In the genomic region with DNA sequence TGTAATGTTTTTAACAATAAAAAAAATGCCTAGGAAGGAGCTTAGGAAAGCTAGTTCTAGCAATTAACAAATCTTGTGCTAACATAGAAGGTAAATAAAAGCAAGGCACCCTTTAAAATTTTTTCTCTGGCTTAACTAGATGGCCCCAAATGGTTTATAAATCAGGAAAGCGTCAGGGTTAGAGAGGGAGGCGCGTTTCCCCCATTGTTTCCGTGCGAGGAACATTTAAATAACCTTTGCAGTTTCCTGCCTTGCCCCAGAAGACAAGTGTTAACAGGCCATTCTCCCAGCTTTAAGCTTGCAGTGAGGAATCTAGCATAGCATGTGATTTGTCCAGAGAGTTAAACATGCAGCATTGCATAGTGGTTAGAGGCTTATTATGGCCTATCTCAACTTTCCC, we compare ENCODE assay signal across 18 mouse cellular contexts. TPM values are rescaled to one million over a fixed set of nuclear protein-coding genes. Genes with fewer than 3 reads are reported as not detected.
DNase-seq lines count a peak whose midpoint lies in the region; ATAC-seq and TF ChIP-seq lines count a peak whose summit lies in the region.
"Had no signal": no experiment of that assay in that cellular context is flagged by ENCODE, and none has a peak within 500 bp of the region (broad histone marks: within the 10 kb centered on the region; RNA-seq: fewer than 3 reads in every experiment).

No protein-coding gene starts in this region.

- H3K4me1 ChIP-seq in lung, postnatal 0 days (ENCODE audit: insufficient read depth, low read depth, low read length): no peaks in the 10 kb centered on the region
- H3K4me1 ChIP-seq in lung, adult 2 months (ENCODE audit: control insufficient read depth, insufficient read depth, low read length): 0 out of 2 replicates have a peak, but pooled peaks cover 2% of the 10 kb centered on the region
- H3K4me1 ChIP-seq in heart, embryonic 14.5 days (ENCODE audit: control insufficient read depth in 2 of 2, insufficient read depth in 2 of 2, low read length in 2 of 2): peaks cover 2 to 22% of the 10 kb centered on the region in 2 experiments
- H3K4me1 ChIP-seq in neural tube, embryonic 15.5 days: peaks cover 19% of the 10 kb centered on the region
- peaks cover 5% of the 10 kb centered on the region for H3K4me1 ChIP-seq in midbrain, embryonic 10.5 days
- H3K4me1 ChIP-seq: liver, embryonic 15.5 days had no signal

- no peak for TF ChIP-seq CTCF in lung, postnatal 0 days (IDR thresholded peaks at IDR 0.05)
- no peak for TF ChIP-seq CTCF in lung, adult 2 months (IDR thresholded peaks at IDR 0.05; ENCODE audit: insufficient read depth, low read length)

- TF ChIP-seq EP300 in lung, postnatal 0 days (IDR thresholded peaks at IDR 0.05): 0 out of 2 replicates have a peak, but pooled peaks have one; percentile 14

- H3K36me3 ChIP-seq in lung, postnatal 0 days (ENCODE audit: insufficient read depth, low read length): peaks cover 9% of the 10 kb centered on the region; the same call in 1 of the 2 replicates
- peaks cover 8% of the 10 kb centered on the region for H3K36me3 ChIP-seq in heart, embryonic 14.5 days (ENCODE audit: control insufficient read depth, insufficient read depth, low read length)
- H3K36me3 ChIP-seq in neural tube, embryonic 15.5 days: no peaks in the 10 kb centered on the region
- H3K36me3 ChIP-seq in midbrain, embryonic 10.5 days: peaks cover 31% of the 10 kb centered on the region
- H3K36me3 ChIP-seq: forebrain, embryonic 15.5 days; hindbrain, embryonic 15.5 days had no signal

- H3K4me2 ChIP-seq in lung, postnatal 0 days (replicated peaks; ENCODE audit: low read depth, low read length): no peak overlapping the region
- no peak overlapping the region for H3K4me2 ChIP-seq in heart, embryonic 14.5 days (ENCODE audit: low read length)
- no peak overlapping the region for H3K4me2 ChIP-seq in neural tube, embryonic 15.5 days
- H3K4me2 ChIP-seq: embryonic facial prominence, embryonic 12.5 days; forebrain, embryonic 15.5 days; hindbrain, embryonic 15.5 days; liver, embryonic 15.5 days; midbrain, embryonic 12.5 days had no signal

- H3K9ac ChIP-seq in lung, postnatal 0 days (replicated peaks; ENCODE audit: low read depth): no peak overlapping the region
- no peak overlapping the region for H3K9ac ChIP-seq in heart, embryonic 14.5 days (ENCODE audit: low read length)
- no peak overlapping the region for H3K9ac ChIP-seq in neural tube, embryonic 15.5 days (replicated peaks)
- H3K9ac ChIP-seq: embryonic facial prominence, embryonic 12.5 days; forebrain, embryonic 15.5 days; hindbrain, embryonic 15.5 days; liver, embryonic 15.5 days; midbrain, embryonic 12.5 days had no signal

- intact Hi-C loops in heart, postnatal 25 days (cut with DNase I): no loop called here

- DNase-seq in heart, adult 18-20 months: peak; percentile 26 to 48
- DNase-seq in heart, postnatal 25 days (ENCODE audit: low spot score): no peak
- DNase-seq in lung, postnatal 0 days (ENCODE audit: low spot score): no peak
- no peak for DNase-seq in lung, adult 2 months
- no peak for DNase-seq in cerebellum, adult 9-11 months
- no peak for DNase-seq in midbrain, embryonic 10.5 days (ENCODE audit: low spot score)
- DNase-seq: adrenal gland, postnatal 14 days; cerebellum, adult 2 months; lung, postnatal 36 days; thymus, adult 2 months had no signal

- no peaks in the 10 kb centered on the region for H3K27me3 ChIP-seq in lung, postnatal 0 days (replicated peaks; ENCODE audit: insufficient read depth, low read length)
- H3K27me3 ChIP-seq in heart, embryonic 14.5 days (ENCODE audit: control insufficient read depth, insufficient read depth, low read length): no peaks in the 10 kb centered on the region
- no peaks in the 10 kb centered on the region for H3K27me3 ChIP-seq in neural tube, embryonic 15.5 days (replicated peaks)
- H3K27me3 ChIP-seq in midbrain, embryonic 10.5 days (ENCODE audit: low read depth, poor library complexity, severe bottlenecking): peaks cover 81% of the 10 kb centered on the region
- H3K27me3 ChIP-seq: embryonic facial prominence, embryonic 12.5 days; forebrain, embryonic 15.5 days; hindbrain, embryonic 15.5 days; liver, embryonic 15.5 days had no signal

- H3K4me3 ChIP-seq in lung, postnatal 0 days (ENCODE audit: low read depth, low read length): no peak overlapping the region
- no peak overlapping the region for H3K4me3 ChIP-seq in lung, adult 2 months (replicated peaks; ENCODE audit: extremely low read depth, low read depth, low read length)
- H3K4me3 ChIP-seq in heart, embryonic 14.5 days (ENCODE audit: control insufficient read depth in 1 of 2, insufficient read depth in 1 of 2, low read depth in 1 of 2, low read length in 2 of 2): no peak overlapping the region
- no peak overlapping the region for H3K4me3 ChIP-seq in neural tube, embryonic 15.5 days (replicated peaks)
- H3K4me3 ChIP-seq in midbrain, embryonic 10.5 days: no peak overlapping the region
- H3K4me3 ChIP-seq: embryonic facial prominence, embryonic 12.5 days; forebrain, embryonic 15.5 days; hindbrain, embryonic 15.5 days; liver, embryonic 15.5 days; midbrain, embryonic 12.5 days had no signal

- H3K9me3 ChIP-seq in lung, postnatal 0 days (ENCODE audit: low read length): no peaks in the 10 kb centered on the region
- no peaks in the 10 kb centered on the region for H3K9me3 ChIP-seq in heart, embryonic 14.5 days (ENCODE audit: control insufficient read depth, low read length)
- no peaks in the 10 kb centered on the region for H3K9me3 ChIP-seq in neural tube, embryonic 15.5 days (replicated peaks)
- no peaks in the 10 kb centered on the region for H3K9me3 ChIP-seq in midbrain, embryonic 10.5 days (replicated peaks)
- H3K9me3 ChIP-seq: embryonic facial prominence, embryonic 12.5 days; forebrain, embryonic 15.5 days; hindbrain, embryonic 15.5 days; liver, embryonic 15.5 days; midbrain, embryonic 12.5 days had no signal

- TF ChIP-seq POLR2A in lung, adult 2 months (IDR thresholded peaks at IDR 0.05; ENCODE audit: borderline replicate concordance, extremely low read depth, low read depth, low read length): no peak

- 56% methylated on average over 5 of the region's 5 CpGs for WGBS in lung, postnatal 0 days
- 28% methylated on average over 5 of the region's 5 CpGs for WGBS in lung, adult 2 months
- 30% methylated on average over 5 of the region's 5 CpGs for WGBS in heart, embryonic 14.5 days
- 16% methylated on average over 5 of the region's 5 CpGs for WGBS in neural tube, embryonic 15.5 days
- 80% methylated on average over 5 of the region's 5 CpGs for WGBS in midbrain, embryonic 10.5 days

- no peak for ATAC-seq in lung, postnatal 0 days
- ATAC-seq in heart, embryonic 14.5 days (ENCODE audit: insufficient number of reproducible peaks, insufficient read depth, low FRiP score, low read depth): no peak
- no peak for ATAC-seq in neural tube, embryonic 15.5 days (ENCODE audit: low FRiP score)
- ATAC-seq: forebrain, embryonic 15.5 days; intestine, postnatal 0 days had no signal

- H3K27ac ChIP-seq in lung, postnatal 0 days (ENCODE audit: low read length): no peak overlapping the region
- peak overlapping the region; percentile 57 to 83 for H3K27ac ChIP-seq in heart, embryonic 14.5 days (replicated peaks in 1 of 2; ENCODE audit: control insufficient read depth in 1 of 2, insufficient read depth in 1 of 2, low read depth in 2 of 2, low read length in 2 of 2)
- peak overlapping the region; percentile 48 for H3K27ac ChIP-seq in neural tube, embryonic 15.5 days (replicated peaks)
- H3K27ac ChIP-seq in midbrain, embryonic 10.5 days (replicated peaks): no peak overlapping the region
- H3K27ac ChIP-seq: embryonic facial prominence, embryonic 12.5 days; forebrain, embryonic 15.5 days; hindbrain, embryonic 15.5 days; liver, embryonic 15.5 days; midbrain, embryonic 12.5 days had no signal

RNA-seq across cellular contexts. Expression of gene Tango6, which starts 50.1 kb away (rescaled TPM):
- 10 to 100 TPM in 1 of 2 experiments, 1 to 10 TPM in 1; 10.0 to 10.8 TPM for total RNA-seq in heart, adult 18-20 months (2021)
- total RNA-seq in heart, postnatal 25 days (2021): 10 to 100 TPM in 1 of 2 experiments, 1 to 10 TPM in 1; 10.0 TPM
- polyA plus RNA-seq in lung, postnatal 0 days (2015; fragmentation: Nextera tagmentation; extraction: Ambion mirVana): 3.5 and 3.7 TPM in 2 replicates
- 4.3 and 5.9 TPM in 2 replicates for polyA plus RNA-seq in lung, adult 2 months (2012; rRNA removed)
- 6.9 and 7.1 TPM in 2 replicates for polyA plus RNA-seq in heart, embryonic 14.5 days (2014; fragmentation: Nextera tagmentation; extraction: Ambion mirVana)
- 6.2 and 6.8 TPM in 2 replicates for polyA plus RNA-seq in neural tube, embryonic 15.5 days (2015; fragmentation: Nextera tagmentation; extraction: Ambion mirVana)
- polyA plus RNA-seq in midbrain, embryonic 10.5 days (2016; fragmentation: Nextera tagmentation; extraction: Ambion mirVana): 13.8 and 14.2 TPM in 2 replicates

Comparison
In these comparisons a context has a peak if more than half of its experiments do, and no peak if none do; other contexts are left out.
1. DNase-seq: peak in heart, adult 18-20 months (2 of 2); none in heart, postnatal 25 days (single experiment), lung, postnatal 0 days (single experiment), lung, adult 2 months (single experiment), cerebellum, adult 9-11 months (single experiment) and midbrain, embryonic 10.5 days (single experiment).
2. H3K27ac ChIP-seq: peak in heart, embryonic 14.5 days (2 of 2) and neural tube, embryonic 15.5 days (single experiment); none in lung, postnatal 0 days (single experiment) and midbrain, embryonic 10.5 days (single experiment).